Mouse (Mus musculus): ENCODE results near the gene Pklr.

Pklr gene

GRCm38 (mm10) chr3:89135958-89136357, at the start of gene Pklr:
Gene Pklr (plus strand): TSS chr3:89136142.
- DNase-seq = no peak

- DNase-seq = peak; percentile 89
Measured at GRCm38 (mm10) chr3:89087338-89088110, 48.4 kb upstream of the Pklr start.

- no peak for DNase-seq
Measured at GRCm38 (mm10) chr3:89088974-89089373, 47.0 kb upstream of the Pklr start.

GRCm38 (mm10) chr3:89089882-89090591, 45.9 kb upstream of the Pklr start:
- DNase-seq = peak; percentile 86

GRCm38 (mm10) chr3:89090694-89091655, 45.0 kb upstream of the Pklr start:
- DNase-seq = peak; percentile 87

- DNase-seq = no peak
Measured at GRCm38 (mm10) chr3:89091811-89092508, 44.0 kb upstream of the Pklr start.

- DNase-seq = no peak
Measured at GRCm38 (mm10) chr3:89092509-89093090, 43.3 kb upstream of the Pklr start.

- peak; percentile 85 for DNase-seq
Measured at GRCm38 (mm10) chr3:89093175-89093574, 42.8 kb upstream of the Pklr start, which contains the start of gene Rusc1. Gene Rusc1 (minus strand): TSS chr3:89093311.

- no peak for DNase-seq
Measured at GRCm38 (mm10) chr3:89094021-89094420, 41.9 kb upstream of the Pklr start.

GRCm38 (mm10) chr3:89100811-89101210, 35.1 kb upstream of the Pklr start, which contains the start of gene Gm43738:
Gene Gm43738 (minus strand): TSS chr3:89101099.
- DNase-seq = no peak

- DNase-seq = no peak
Measured at GRCm38 (mm10) chr3:89101459-89101811, 34.5 kb upstream of the Pklr start.

- peak; percentile 100 for DNase-seq
Measured at GRCm38 (mm10) chr3:89101812-89102494, 34.0 kb upstream of the Pklr start, which contains the start of gene Fdps. Gene Fdps (minus strand): TSS chr3:89101959.

- DNase-seq = no peak
Measured at GRCm38 (mm10) chr3:89102495-89103290, 33.2 kb upstream of the Pklr start.

- DNase-seq = no peak
Measured at GRCm38 (mm10) chr3:89103291-89103595, 32.7 kb upstream of the Pklr start.

GRCm38 (mm10) chr3:89106881-89107280, 29.1 kb upstream of the Pklr start:
- DNase-seq = no peak

GRCm38 (mm10) chr3:89107545-89107944, 28.4 kb upstream of the Pklr start:
- no peak for DNase-seq

GRCm38 (mm10) chr3:89108146-89108545, 27.8 kb upstream of the Pklr start:
- no peak for DNase-seq

- DNase-seq = no peak
Measured at GRCm38 (mm10) chr3:89113058-89113457, 22.9 kb upstream of the Pklr start.

GRCm38 (mm10) chr3:89115522-89115921, 20.4 kb upstream of the Pklr start:
- DNase-seq = peak; percentile 67

GRCm38 (mm10) chr3:89123313-89123712, 12.6 kb upstream of the Pklr start:
- no peak for DNase-seq

GRCm38 (mm10) chr3:89124241-89124640, 11.7 kb upstream of the Pklr start:
- no peak for DNase-seq
